Mouse (Mus musculus) layer of hippocampus, postnatal 10 days (tissue): Measurements from ENCODE around the gene Snx29. TPM values are rescaled to one million over a fixed set of nuclear protein-coding genes. Genes with fewer than 3 reads are reported as not detected.
A peak's percentile ranks its signal among the peaks of the same experiment; 100 is the strongest.

Source experiments
- DNase-seq, 2 experiments: peaks; one replicate each; pipeline ENCODE4 v3.0.0; 2021; ENCODE audit warnings: low spot score in 2 of 2
- total RNA-seq, 2 experiments: library from RNA; stranded (reverse); gene quantifications; 2 replicates each; pipeline ENCODE4 v1.2.3; 2021

Snx29 gene
- total RNA-seq, 2 experiments from 2014 or later: 33.1 to 33.4 TPM

DNA sequence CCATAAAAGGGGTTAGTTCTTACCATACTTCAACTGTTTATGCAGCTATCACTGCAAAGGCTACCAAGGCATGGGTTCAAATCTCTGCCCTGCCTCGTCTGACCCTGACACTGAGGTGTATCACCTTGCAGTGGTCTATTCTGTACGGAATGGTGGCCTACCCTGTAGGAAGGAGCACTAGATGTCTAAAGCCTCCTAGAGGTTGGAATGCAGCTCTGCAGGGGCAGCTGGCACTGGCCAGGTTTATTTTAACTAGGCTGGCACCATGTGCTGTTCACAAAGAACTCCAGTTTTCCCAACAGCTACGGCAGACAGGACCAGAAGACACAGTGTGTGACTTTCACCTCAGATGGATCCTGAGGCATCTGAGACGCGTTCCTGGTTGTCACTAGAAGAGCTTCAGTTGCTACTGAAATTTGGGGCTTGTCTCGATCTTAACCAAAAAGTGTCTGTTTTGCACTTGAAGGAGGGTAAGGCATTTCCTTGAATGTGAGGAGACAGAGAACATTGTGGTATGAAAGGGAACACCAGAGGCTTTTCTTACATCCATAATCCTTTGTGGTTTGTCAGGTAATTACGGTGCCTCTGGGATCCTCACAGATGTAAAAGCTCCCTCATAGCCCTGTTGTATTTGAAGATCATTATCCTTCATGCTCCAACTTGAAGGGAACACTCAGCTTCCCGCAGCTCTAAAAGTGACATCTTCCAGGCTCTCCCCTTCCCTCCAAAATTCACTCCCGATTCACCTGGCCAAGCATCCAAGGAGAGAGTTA, 305.3 kb downstream of the Snx29 start:
- DNase-seq: peak; percentile 41 to 52

DNA sequence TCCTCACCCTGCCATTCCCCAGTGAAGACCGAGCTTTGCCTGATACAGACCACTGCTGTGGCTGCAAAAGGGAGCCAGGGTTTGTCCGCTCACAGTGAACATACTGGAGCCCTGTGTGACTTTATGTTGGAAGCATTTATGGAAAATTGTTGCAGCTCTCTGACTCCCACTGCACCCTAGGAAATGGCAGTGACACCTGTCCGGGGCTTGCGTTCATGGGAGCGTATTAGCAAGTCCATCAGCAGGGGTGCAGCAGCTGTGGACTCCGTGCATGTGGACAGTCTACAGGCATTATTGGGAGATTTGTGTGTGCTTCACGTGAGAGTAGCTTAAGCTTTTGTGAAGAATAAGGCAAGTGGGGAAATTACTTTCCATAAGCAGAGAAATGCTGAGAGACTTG, 307.0 kb downstream of the Snx29 start:
- no peak for DNase-seq

DNA sequence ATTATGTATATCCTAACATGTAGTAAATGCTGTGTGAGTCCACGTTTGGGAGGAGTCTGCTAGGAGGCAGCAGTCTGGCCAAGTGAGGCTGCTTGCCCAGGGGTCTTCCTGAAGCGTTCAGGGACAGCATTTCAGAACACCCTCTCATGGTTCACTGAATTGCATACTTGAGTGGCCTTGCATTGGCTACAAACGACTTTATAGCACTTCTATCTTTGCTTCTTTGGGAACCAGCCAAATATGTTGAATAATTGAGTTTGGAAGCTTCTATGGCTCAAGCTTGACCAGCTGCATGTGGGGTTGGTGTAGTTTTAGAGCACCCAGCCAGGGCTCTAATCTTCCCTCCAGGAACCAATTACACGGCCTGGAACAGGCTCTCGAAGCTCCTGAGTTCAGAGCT, 307.8 kb downstream of the Snx29 start:
- DNase-seq: no peak

DNA sequence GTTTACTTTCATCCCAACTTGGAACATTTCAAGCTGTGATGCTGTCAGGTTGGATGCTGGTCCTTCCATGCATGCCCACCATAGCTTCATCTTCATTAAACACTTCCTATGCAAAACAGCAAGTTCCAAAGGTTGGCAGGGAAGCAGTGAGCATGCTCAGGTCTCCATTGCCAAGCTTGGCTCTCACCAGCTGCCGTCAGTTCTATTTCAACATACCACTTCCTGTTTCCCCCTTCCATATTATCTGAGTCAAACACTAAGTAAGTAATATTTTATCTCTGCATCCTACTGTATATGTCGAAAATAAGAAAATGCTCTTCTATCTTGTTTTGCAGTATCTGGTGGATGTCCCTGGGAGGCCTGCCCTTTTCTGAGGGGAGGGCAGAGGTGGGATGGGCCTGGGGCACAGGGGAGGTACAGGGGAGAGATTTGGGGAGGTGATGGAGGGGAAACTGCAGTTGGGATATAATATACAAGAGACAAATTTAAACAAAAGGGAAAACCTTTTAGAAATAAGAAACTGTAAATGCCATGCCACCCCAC, 309.6 kb downstream of the Snx29 start:
- no peak for DNase-seq

DNA sequence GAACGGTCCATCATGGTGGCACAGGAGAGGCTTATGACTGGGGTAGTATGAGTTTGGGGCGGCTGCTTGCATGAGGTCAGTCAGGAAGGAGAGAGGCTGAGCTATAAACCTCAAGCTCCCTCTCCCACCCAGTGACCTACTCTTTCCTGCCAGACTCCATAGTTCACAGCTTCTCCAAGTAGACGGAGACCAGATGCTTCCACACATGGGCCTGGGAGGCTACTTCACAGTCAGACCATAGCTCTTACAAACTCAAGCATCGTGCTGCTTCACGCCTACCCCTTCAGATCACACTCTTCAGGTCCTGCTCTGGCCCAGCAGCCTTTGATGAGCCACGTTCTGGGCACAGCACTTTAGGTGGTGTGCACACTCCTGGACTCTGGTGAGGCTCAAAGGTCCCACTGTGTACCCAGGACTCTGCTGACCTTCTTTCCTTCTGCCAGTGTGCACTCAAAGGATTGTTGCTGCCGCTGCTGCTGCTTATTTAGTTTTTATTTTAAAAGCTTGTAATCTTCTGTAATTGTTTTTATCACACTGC, 313.6 kb downstream of the Snx29 start:
- no peak for DNase-seq

DNA sequence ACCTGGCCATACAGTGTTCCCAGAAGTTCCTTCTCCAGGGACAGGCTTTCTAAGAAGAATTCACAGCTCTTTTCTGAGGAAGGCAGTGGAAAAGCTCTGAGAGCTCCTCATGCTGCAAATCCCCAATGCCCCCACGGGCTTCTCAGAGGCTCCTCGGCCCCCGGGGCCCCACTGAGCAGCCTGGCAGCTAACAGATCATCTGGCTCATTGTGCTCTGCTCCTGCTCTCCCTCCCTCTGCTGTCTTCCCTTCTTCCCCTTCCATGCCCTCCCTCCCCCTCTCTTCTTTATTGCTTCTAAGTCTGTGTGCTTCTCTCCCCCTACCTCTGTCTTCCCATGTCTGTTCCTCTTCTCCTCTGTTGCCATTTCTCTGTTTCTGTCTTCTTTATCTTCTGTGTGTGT, 314.2 kb downstream of the Snx29 start:
- DNase-seq: no peak

DNA sequence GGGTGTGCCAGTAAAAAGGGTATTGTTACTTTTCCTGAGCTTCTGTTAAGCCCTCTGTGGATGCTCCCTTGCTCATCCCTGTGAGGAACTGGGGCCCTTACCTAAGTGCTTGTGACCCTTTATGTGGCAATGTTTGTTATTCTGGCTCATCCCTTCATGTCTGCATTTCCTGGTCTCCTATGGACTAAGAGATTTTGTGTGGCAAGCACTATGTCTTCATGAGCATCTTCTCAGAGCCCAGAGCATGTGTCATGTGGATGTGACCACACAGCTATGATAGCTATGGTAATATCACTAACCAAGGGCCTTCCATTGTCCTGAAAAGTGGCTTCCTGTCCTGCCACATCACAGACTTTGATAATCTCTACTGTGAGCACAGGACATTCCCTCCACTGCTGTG, 315.1 kb downstream of the Snx29 start:
- DNase-seq: no peak

DNA sequence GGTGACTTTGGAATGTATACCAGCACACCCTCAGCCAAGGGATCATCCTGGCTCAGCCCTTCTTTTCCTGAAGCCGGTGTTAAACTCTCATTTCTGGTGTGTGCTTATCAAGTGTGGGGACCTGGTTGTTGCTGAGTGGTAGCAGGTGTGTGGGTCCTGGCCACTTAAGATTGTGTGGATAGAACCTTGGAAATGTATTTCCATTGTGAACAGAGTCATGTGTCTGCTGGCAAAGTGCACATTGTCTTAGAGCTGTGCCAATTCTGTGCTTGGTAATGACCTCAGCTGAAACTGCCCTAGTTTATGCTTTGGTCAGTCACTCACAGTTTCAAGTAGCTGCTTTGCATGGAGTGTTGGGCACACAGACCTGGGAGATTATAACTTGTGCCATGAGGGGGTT, 316.0 kb downstream of the Snx29 start:
- no peak for DNase-seq

DNA sequence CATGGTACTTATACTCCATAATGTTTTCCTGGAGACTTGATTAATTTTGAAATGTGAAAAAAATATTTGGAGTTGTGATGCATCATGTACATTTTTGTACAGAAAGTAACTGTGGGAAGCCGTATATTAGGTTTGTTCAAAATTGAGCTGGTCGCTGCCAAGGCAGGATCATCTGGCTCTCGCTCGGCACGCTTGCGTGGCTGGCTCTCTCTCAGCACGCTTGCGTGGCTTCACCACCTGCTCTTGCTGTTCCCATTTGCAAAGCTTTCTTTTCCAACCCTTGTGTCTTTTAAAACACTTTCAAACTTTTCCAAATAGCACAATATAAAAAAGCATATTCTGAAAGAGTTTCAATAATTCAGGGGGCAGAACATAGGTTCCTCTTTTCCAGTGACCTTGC, 317.2 kb downstream of the Snx29 start:
- DNase-seq: peak in 1 of 2 experiments; percentile 54

DNA sequence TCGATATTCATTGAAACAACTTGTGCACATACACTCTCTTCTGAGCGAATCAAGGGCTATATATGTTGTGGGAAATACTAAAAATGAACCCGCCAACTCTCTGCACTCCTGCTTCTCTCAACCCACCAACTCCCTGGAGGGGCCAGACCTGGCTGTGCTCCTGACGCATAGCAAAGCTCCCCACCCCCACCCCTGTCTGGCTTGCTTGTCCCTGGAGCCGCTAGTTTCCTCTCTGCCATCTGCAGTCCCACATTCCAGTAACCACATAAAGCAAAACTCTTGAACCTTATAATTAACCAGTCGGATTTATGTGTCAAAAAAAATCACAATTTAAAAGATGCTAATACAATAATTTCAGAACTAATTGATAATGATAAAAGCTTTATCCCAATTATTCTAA, 320.9 kb downstream of the Snx29 start:
- DNase-seq: no peak

DNA sequence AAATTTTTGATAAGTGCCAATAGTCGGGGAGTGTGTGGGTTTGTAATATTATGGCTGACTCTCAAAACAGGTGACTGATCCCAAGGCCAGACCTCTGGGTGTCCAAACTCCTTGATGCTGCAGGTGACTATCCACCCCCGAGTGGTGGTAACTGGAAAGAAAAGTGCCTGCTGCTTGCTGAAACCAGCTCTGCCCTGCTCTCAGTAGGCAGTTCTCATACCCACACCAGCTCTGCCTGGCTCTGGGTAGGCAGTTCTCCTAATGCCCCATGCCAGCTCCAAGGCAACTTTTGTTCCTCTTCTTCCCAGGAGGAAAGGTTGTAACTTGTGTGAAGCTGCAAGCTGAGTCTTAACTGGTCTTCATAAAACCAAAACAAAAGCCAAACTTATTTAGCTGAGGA, 321.7 kb downstream of the Snx29 start:
- no peak for DNase-seq

DNA sequence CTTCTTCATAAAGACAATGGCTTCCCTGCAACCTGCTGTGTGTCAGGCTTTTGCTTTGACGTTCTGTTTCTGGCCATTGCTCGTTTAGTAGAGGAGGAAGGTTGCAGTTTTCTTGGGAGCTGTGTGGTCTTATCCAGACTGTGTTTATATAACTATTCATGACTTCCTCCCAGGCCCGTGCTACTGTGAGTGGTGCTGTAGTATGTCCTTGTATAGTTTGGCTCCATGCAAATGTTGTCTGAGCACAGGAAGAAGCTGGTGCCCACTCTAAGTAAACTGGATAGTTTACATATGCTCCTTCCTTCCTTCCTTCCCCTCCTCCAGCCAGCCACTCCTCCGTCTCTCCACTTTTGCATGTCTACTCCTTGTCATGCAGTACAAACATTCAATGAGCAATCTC, 323.0 kb downstream of the Snx29 start:
- DNase-seq: no peak

DNA sequence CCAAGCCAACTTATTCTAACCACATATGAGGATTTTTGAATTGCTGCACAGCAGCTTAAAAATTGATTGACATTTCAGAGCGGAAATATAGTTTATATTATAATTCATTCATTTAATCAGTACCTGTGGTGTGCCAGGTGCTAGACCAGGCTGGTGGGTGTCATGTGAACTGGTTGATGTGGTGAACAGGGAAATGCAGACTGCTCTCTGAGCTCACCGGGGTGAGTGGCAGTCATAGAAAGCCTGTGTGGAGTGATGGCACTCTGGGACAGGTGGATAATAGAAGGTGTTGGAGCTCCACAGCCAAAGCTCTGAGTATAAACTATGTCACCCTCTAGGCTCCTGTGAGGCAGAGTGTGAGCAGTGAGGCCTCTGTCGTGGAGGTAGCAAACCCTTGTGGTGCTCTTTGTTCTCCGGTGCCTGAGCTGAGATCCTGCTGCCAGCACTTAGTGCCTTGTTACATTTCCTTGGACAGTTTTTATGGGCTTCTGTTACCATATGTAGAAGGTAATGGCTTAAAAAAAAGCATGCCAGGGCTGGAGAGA, 324.1 kb downstream of the Snx29 start:
- DNase-seq: no peak

DNA sequence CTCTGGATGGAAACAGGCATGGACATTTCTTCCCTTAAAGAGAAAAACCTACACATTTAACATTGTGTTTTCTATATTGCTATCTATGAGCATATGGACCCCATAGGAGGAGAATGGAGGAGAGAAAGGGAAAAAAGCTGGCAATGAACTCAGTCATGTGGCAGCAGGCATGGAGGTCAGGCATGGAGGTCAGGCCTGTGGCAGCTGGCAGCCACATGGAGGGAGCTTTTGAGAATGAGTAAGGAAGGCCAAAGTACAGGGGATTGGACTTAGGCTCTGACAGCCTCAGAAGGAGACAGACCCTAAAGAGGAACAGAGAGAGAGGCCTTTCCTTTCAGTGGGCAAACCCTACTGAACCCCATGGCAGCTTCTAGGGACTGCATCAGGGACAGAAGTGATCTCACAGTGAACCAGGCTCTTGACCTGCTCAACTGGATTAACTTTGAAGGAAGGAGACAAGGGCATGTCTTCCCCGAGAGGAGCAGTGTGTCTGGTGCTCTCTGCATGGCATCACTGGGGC, 325.5 kb downstream of the Snx29 start:
- no peak for DNase-seq

DNA sequence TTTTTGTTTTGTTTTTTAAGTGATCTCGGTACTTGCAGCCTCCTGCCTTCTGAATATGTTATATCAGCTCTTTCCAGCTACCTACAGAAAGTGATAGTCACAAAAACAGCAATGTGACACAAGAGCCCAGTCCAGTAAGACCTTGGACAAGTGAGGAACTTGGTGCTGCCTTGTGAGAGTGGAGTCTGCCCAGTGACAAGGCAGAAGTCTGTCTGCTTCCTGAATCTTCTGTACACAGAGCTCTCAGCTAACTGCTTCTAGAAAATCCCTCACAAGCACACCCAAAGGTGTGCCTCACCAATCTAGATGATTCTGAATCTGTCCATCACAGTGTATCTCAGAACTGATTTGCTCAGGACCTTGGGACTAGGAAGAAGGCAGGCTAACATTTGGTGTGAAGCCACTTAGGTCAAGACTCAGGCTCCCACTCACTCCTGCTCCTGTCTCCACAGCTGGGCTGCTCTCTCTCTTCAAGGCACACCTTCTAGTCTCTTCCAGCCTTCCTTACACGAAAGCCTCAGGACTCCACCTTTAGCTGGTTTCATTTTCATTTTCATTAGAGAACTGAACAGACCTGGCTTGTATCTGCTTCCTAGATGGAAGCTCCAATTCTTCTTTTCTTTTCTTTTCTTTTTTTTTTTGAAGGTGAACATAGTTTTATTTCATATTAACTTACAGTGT, 330.1 kb downstream of the Snx29 start:
- no peak for DNase-seq

DNA sequence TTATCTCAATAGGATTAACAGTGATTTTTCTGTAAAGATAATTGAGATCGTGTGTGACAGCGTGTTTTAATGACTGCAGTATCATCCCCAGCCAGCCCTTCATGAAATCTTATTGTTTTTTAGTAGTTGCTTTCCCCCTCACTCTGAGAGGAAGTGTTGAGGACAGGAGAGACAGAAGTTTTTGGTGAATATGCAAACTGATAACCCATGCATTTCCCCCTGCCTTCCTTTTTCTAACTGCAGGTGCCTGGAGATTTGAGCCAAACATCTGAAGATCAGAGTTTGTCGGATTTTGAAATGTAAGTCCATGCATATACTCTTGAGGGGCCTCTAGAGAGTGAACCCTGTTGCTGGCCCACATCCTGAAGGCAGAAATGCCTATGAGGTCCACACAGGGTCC, 333.2 kb downstream of the Snx29 start:
- no peak for DNase-seq

DNA sequence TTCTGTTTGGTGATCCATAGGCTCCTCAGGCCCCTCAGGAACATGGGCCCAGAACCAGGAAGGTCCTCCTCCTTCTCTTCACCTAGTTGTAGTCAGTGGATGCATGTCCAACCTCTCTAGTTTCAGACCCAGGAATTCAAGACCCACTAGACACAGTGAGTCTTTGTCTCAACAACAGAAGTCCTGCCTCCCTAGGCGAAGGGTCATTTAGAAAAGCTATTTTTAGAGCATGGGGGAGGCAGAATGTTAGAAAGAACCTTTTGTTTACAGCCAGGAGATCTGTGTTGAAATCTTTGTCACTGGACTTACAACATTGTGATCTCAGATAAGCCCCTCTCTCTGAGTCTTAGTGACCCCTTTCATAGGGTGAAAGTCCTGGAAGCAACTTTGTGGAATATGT, 334.4 kb downstream of the Snx29 start:
- no peak for DNase-seq

DNA sequence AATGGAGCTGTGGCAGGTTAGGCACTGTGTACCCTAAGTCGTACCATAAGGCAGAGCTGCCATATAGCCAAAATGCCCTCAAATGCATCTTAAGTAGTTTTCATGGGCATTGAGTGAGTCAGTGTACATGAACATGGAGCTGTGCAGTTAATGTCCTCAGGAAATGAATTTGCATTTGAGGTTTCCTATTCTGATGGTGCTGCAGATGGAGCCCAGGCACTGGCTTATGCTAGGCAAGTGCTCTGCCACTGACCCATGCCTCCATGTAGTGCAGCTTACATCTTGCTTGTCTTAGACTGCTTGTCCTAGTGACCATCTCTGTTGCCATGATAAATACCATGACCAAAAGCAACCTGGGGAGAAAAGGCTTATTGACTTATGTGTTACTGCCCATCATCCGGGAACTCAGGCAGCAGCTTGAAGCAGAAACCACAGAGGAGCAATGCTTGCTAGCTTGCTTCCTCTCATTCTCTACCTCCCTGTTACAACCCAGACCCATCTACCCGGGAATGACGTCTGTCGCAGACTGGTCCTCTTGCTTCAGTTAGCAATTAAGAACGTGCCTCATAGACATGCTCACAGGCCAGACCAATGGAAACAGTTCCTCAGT, 336.5 kb downstream of the Snx29 start:
- no peak for DNase-seq

DNA sequence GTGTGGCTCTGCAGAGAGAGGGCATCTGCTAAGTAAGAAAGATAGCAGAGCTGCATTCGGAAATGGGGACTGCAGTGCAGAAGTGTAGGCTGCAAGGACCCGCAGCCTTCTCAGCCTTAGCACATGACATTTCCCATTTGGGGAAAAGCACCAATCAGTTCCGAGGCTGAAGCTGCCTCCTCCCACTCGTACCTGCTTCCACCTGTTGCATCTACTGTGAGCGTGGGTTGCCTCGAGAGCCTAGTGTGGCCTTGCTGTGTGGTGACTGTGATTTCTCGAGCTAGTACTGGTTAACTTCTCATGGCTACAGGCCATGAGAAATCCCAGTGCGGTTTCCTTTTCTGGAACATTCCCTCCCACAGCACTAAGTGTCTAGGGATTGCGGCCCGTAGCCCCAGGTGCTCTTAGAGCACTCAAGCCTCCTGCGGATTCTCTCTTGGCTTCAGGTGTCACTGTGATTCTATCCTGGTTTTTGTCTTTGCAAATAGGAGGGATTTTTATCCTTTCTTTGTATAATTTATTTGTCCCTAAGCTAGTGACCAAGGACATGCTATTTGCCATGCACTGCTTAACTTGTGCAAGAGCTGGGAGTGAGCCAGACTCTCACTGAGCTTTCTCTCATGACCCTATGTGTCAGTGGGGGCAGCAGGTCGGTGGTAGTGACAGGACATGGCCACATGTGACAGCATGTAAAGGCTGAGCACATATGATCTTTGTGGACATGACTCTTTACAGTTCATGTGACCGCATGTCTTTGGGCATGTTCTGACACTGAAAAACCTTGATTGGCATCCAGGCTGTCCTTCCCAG, 342.4 kb downstream of the Snx29 start:
- DNase-seq: no peak

DNA sequence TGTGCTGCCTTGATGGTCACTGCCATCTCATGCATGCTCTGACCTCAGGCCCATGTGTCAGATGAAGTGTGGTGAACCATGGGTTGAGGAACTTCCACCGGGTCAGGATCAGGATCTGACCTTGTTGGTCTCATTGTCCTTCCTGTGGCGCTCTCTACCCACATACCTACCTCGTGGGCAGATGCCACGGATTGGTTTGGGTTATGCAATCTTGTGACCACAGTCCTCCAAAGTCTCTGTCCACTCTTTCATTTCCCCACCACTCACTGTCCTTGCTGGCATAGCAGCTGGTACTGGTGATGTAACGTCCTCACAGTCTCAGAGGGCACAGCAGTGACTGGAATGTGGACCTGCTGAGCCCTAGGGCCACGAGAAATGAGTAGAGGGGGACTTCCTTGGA, 343.2 kb downstream of the Snx29 start:
- no peak for DNase-seq

DNA sequence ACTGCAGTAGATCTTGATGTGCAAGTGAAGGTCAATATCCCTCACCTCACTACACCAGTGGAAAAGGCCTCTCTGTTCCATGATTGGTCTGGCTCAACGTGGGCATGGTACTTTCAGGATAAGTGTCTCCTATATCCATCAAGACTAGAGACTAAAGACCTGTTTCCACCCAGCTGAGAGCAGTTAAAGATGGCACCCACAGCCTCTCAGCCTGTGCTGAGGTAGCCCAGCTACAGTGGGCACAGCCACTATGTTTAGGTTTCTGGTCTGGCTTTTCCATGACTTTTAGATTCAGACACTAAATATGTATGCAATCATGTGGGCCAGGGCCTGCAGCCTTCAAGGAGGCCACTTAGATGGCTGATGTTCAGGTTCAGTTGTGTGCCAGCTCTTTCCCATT, 345.7 kb downstream of the Snx29 start:
- no peak for DNase-seq
